Mouse (Mus musculus): ENCODE data around the gene Anapc15. TPM values are rescaled to one million over a fixed set of nuclear protein-coding genes. Genes with fewer than 3 reads are reported as not detected.

The Anapc15 gene
- polyA plus RNA-seq, 1 experiment: 5.8 TPM

- Histone ChIP-seq H3K4me3 (replicated peaks) (no peak overlapping the region), H3K4me1 (ENCODE audit: control insufficient read depth) (no peaks in the 10 kb centered on the region), H3K27me3 (ENCODE audit: control insufficient read depth) (no peaks in the 10 kb centered on the region), H3K9me3 (ENCODE audit: control insufficient read depth, low read length) (no peaks in the 10 kb centered on the region), H3K36me3 (ENCODE audit: control insufficient read depth) (no peaks in the 10 kb centered on the region)
- TF ChIP-seq TAL1 (IDR thresholded peaks at IDR 0.05; ENCODE audit: low read length) (no peak), GATA1 (IDR thresholded peaks at IDR 0.05; ENCODE audit: low read length) (no peak)
These were observed 19.1 kb downstream of the Anapc15 start for GRCm38 (mm10) chr7:101882413-101883154.

DNA sequence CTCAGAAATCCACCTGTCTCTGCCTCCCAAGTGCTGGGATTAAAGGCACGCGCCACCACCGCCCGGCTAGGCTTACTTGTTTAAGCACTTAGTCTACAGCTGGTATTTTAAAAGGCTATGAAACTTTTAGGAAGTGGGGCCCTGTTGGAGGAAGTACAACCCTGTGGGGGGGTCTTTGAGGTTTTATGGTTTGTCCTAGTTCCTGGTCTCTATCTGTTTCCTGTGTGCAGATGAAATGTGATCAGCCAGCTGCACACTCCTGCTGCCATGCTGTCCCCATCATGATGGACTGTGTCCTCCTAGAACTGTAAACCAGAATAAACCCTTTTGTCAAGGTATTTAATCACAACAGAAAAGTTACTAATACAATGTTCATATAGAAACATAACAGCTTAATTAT is 20.6 kb downstream of the Anapc15 start:
- no peak for TF ChIP-seq TAL1 (IDR thresholded peaks at IDR 0.05; ENCODE audit: low read length)
- TF ChIP-seq GATA1 (IDR thresholded peaks at IDR 0.05; ENCODE audit: low read length): no peak
- Histone ChIP-seq H3K4me3 (replicated peaks) (no peak overlapping the region), H3K27me3 (ENCODE audit: control insufficient read depth) (peaks cover 2% of the 10 kb centered on the region; the same call in 1 of the 2 replicates), H3K4me1 (ENCODE audit: control insufficient read depth) (no peaks in the 10 kb centered on the region), H3K9me3 (ENCODE audit: control insufficient read depth, low read length) (no peaks in the 10 kb centered on the region), H3K36me3 (ENCODE audit: control insufficient read depth) (no peaks in the 10 kb centered on the region)

GRCm38 (mm10) chr7:101886274-101886673 is 22.8 kb downstream of the Anapc15 start:
- H3K9me3 ChIP-seq (ENCODE audit: control insufficient read depth, low read length): no peaks in the 10 kb centered on the region
- no peaks in the 10 kb centered on the region for H3K36me3 ChIP-seq (ENCODE audit: control insufficient read depth)
- peaks cover 2% of the 10 kb centered on the region for H3K4me1 ChIP-seq (ENCODE audit: control insufficient read depth)
- peaks cover 7% of the 10 kb centered on the region; the same call in 1 of the 2 replicates for H3K27me3 ChIP-seq (ENCODE audit: control insufficient read depth)
- no peak overlapping the region for H3K4me3 ChIP-seq (replicated peaks)
- TF ChIP-seq TAL1 (IDR thresholded peaks at IDR 0.05; ENCODE audit: low read length) (no peak), GATA1 (IDR thresholded peaks at IDR 0.05; ENCODE audit: low read length) (no peak)

DNA sequence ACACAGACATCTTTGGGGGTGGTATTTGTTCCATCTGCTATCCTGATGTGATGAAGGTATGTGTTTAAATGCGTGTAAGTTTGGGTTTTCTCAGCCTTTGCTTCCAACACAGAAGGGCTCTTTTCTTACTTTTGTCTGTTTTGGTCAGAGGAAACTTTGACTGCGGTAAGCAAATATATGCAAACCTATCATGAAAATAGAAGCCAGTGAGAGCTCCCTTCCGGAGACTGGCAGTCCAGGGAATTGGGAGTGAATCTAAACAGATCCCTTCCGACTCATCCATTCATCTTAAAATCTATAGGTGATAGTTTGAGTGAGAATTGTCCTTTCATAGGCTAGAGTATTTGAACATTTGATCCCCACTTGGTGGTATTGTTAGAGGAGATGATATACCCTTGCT is 24.9 kb downstream of the Anapc15 start:
- Histone ChIP-seq H3K9me3 (ENCODE audit: control insufficient read depth, low read length) (no peaks in the 10 kb centered on the region), H3K4me1 (ENCODE audit: control insufficient read depth) (peaks cover 6% of the 10 kb centered on the region), H3K27me3 (ENCODE audit: control insufficient read depth) (peaks cover 7% of the 10 kb centered on the region; the same call in 1 of the 2 replicates), H3K36me3 (ENCODE audit: control insufficient read depth) (no peaks in the 10 kb centered on the region), H3K4me3 (replicated peaks) (no peak overlapping the region)
- TF ChIP-seq TAL1 (IDR thresholded peaks at IDR 0.05; ENCODE audit: low read length): no peak
- no peak for TF ChIP-seq GATA1 (IDR thresholded peaks at IDR 0.05; ENCODE audit: low read length)

DNA sequence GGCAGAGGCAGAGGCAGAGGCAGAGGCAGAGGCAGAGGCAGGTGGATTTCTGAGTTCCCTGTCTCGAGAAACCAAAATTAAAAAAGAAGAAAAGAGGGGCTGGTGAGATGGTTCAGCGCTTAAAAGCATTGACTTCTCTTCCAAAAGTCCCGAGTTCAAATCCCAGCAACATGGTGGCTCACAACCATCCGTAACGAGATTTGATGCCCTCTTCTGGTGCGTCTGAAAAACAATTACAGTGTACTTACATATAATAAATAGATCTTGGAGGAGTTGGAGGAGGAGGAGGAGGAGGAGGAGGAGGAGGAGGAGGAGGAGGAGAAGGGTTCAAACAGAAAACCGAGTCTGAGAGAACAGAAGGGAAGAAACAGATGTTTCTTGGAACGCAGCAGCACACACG is 32.2 kb downstream of the Anapc15 start:
- no peak for TF ChIP-seq GATA1 (IDR thresholded peaks at IDR 0.05; ENCODE audit: low read length)
- no peak for TF ChIP-seq TAL1 (IDR thresholded peaks at IDR 0.05; ENCODE audit: low read length)
- H3K4me1 ChIP-seq (ENCODE audit: control insufficient read depth): peaks cover 42% of the 10 kb centered on the region

DNA sequence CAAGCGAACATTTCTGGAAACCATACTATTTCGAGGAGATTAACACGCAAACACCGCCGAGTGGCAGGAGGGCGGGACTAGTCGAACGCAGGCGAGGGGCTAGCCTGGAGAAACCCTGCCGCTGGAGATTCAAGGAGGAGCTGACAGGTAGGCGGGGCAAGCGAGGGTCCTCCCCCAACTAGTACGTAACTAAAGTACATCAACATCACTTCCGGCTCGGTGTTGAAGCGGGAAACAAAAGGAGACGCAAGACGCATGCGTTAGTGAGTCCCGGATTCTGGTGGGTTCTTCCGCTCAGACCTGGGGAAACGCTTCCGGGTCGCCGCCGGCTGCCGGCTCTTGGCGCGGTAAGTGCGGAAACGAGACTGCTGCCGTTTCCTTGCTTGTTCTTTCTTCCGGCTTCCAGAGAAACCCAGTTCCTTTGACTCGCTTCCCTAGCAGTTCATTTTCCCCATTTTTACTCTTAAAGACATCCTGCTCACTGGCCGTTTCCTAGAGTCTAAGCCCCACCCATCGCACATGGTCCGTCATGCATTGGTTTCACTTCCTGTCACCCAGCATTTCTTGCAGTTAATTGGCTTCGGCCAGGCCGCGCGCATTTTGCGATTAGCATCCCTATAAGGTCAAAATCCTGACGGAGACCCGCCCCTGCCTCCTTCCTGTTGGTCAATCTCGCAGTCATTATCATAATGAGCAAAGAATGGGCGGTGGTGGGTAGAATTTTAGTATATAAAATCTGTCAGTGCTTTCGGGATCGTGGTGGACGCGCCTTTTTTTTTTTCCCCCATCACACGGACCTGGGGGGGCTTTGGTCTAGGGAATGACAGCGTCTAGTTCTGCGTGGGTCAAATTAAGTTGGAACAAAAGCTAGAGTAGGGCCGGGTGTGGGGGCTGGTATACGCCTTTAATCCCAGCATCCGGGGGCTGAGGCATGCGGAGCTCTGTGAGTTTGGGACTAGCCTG is 32.9 kb downstream of the Anapc15 start:
- H3K4me1 ChIP-seq (ENCODE audit: control insufficient read depth): peaks cover 39% of the 10 kb centered on the region
- TF ChIP-seq TAL1 (IDR thresholded peaks at IDR 0.05; ENCODE audit: low read length) (no peak), GATA1 (IDR thresholded peaks at IDR 0.05; ENCODE audit: low read length) (peak; percentile 38; the same call in 1 of the 2 replicates)
- peaks cover 37% of the 10 kb centered on the region for H3K36me3 ChIP-seq (ENCODE audit: control insufficient read depth)
- H3K9me3 ChIP-seq (ENCODE audit: control insufficient read depth, low read length): no peaks in the 10 kb centered on the region
- H3K27me3 ChIP-seq (ENCODE audit: control insufficient read depth): no peaks in the 10 kb centered on the region
- peak overlapping the region; percentile 90 for H3K4me3 ChIP-seq (replicated peaks)

More for the DNA sequence above, 32.2 kb downstream of the Anapc15 start:
- Histone ChIP-seq H3K36me3 (ENCODE audit: control insufficient read depth) (peaks cover 30% of the 10 kb centered on the region), H3K27me3 (ENCODE audit: control insufficient read depth) (no peaks in the 10 kb centered on the region), H3K4me3 (replicated peaks) (peak overlapping the region; percentile 90), H3K9me3 (ENCODE audit: control insufficient read depth, low read length) (no peaks in the 10 kb centered on the region)

- TF ChIP-seq TAL1 (IDR thresholded peaks at IDR 0.05; ENCODE audit: low read length): no peak
- TF ChIP-seq GATA1 (IDR thresholded peaks at IDR 0.05; ENCODE audit: low read length): no peak
- Histone ChIP-seq H3K4me3 (replicated peaks) (no peak overlapping the region), H3K4me1 (ENCODE audit: control insufficient read depth) (peaks cover 35% of the 10 kb centered on the region), H3K9me3 (ENCODE audit: control insufficient read depth, low read length) (peaks cover 2% of the 10 kb centered on the region; the same call in 1 of the 2 replicates), H3K27me3 (ENCODE audit: control insufficient read depth) (no peaks in the 10 kb centered on the region), H3K36me3 (ENCODE audit: control insufficient read depth) (peaks cover 48% of the 10 kb centered on the region)
These were observed 37.0 kb downstream of the Anapc15 start for GRCm38 (mm10) chr7:101900331-101901097.

DNA sequence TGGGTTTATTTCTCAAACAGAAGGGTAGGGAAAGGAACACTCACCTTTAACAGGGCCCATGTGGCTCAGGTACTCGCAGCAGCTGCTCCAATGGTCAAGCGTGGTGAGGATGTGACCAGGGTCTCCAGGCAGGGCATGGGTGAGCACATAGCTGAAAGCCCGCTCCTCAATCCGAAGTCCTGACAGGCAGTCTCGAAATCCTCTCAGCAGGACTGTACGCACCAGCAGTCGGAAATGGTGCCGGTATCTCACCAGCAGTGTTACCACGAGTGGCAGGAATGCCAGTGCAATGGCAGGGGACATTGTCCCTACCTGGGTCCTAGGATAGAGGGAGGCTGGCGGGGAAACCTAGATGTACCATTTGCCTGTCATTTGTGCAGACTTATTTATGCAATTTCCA is 38.5 kb downstream of the Anapc15 start:
- no peaks in the 10 kb centered on the region for H3K27me3 ChIP-seq (ENCODE audit: control insufficient read depth)
- TF ChIP-seq GATA1 (IDR thresholded peaks at IDR 0.05; ENCODE audit: low read length) (no peak), TAL1 (IDR thresholded peaks at IDR 0.05; ENCODE audit: low read length) (no peak)
- H3K4me1 ChIP-seq (ENCODE audit: control insufficient read depth): peaks cover 37% of the 10 kb centered on the region
- H3K9me3 ChIP-seq (ENCODE audit: control insufficient read depth, low read length): peaks cover 2% of the 10 kb centered on the region; the same call in 1 of the 2 replicates
- no peak overlapping the region for H3K4me3 ChIP-seq (replicated peaks)
- H3K36me3 ChIP-seq (ENCODE audit: control insufficient read depth): peaks cover 50% of the 10 kb centered on the region

Measured in erythroblast, embryonic 14.5 days (primary cell).